Mouse (Mus musculus): Measurements from ENCODE around the gene Kcnv2. TPM values are rescaled to one million over a fixed set of nuclear protein-coding genes. Genes with fewer than 3 reads are reported as not detected.

Kcnv2 gene
- total and polyA plus RNA-seq, 2 experiments from 2014 or later, result 0.04 TPM; not detected in 1

DNA sequence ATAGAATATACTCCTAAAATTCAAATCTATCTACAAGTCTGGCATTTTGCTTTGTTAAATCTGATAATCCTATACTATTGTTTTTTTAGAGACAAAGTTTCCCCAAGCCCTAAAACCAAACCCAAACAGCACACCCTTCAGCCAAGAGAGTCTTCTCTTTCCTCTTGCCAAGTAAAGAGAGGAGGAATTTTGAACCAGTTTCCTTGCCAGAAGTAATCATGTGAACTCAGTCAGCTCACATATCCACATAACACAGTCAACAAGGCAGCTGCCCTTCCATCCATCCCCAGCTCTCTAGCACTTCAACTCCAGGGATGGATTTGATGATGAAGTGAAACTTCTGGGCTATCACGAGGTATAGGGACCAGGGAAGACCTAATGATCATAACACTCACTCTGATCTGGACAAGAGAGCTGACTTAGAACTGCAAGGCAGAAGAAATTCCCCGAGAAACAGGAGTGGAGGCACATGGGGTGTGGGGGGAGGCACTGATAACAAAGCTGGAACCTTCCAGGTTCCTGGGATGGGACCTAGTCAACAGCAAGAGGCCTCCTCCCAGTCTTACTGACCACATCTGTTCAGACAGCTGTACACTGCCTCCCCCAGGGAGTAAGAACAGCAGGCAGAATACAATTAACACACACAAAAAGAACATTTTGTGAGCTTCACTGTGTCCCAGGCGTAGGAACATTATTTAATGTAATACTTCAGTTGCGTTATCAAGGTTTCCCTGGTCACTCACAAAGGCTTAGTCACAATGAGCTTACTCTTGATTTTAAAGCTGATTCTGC, 13.9 kb downstream of the Kcnv2 start:
- H3K9ac ChIP-seq (replicated peaks; ENCODE audit: low read depth, low read length), result no peak overlapping the region
- ATAC-seq (ENCODE audit: insufficient read depth, low read depth) (peak; percentile 68), DNase-seq (ENCODE audit: low spot score) (no peak)
- no peak overlapping the region for H3K4me3 ChIP-seq (ENCODE audit: low read depth, low read length)
- H3K36me3 ChIP-seq (replicated peaks; ENCODE audit: control insufficient read depth, insufficient read depth, low read length), result no peaks in the 10 kb centered on the region
- WGBS, result 72% methylated on average over 4 of the region's 4 CpGs
- no peaks in the 10 kb centered on the region for H3K9me3 ChIP-seq (replicated peaks; ENCODE audit: control insufficient read depth, low read length)
- H3K27ac ChIP-seq (ENCODE audit: low read depth), result no peak overlapping the region
- no peak overlapping the region for H3K4me2 ChIP-seq (ENCODE audit: low read depth, low read length)
- H3K4me1 ChIP-seq (ENCODE audit: control insufficient read depth, insufficient read depth), result peaks cover 4% of the 10 kb centered on the region; the same call in 1 of the 2 replicates
- TF ChIP-seq CTCF (IDR thresholded peaks at IDR 0.05; ENCODE audit: low read depth), result no peak
- no peak for TF ChIP-seq EP300 (IDR thresholded peaks at IDR 0.05; ENCODE audit: low read depth)
- no peaks in the 10 kb centered on the region for H3K27me3 ChIP-seq (ENCODE audit: control insufficient read depth, insufficient read depth, low read length)

DNA sequence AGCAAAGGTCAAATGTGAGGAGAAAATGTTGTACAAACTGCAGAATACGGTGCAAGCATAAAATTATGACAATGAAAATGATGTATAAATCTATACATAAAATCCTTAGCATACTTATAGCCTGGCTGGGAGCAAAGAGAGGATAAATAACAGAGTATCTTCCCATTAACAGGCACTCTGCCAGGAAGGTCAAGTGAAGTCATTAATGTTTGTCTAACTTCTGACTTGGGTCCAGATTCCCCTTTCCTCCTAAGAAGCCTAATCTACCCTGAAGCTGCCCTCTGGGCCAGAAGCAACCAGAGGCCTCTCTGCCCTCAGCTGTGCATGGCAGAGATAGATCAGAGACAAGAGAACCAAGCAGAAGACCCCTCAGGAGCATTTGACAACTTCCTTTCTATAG, 24.1 kb downstream of the Kcnv2 start:
- Histone ChIP-seq H3K27me3 (ENCODE audit: control insufficient read depth, insufficient read depth, low read length) (no peaks in the 10 kb centered on the region), H3K36me3 (replicated peaks; ENCODE audit: control insufficient read depth, insufficient read depth, low read length) (no peaks in the 10 kb centered on the region), H3K27ac (ENCODE audit: low read depth) (no peak overlapping the region), H3K4me2 (ENCODE audit: low read depth, low read length) (no peak overlapping the region), H3K4me1 (ENCODE audit: control insufficient read depth, insufficient read depth) (no peaks in the 10 kb centered on the region), H3K9ac (replicated peaks; ENCODE audit: low read depth, low read length) (no peak overlapping the region), H3K4me3 (ENCODE audit: low read depth, low read length) (no peak overlapping the region), H3K9me3 (replicated peaks; ENCODE audit: control insufficient read depth, low read length) (no peaks in the 10 kb centered on the region)
- ATAC-seq (ENCODE audit: insufficient read depth, low read depth), result no peak
- no peak for TF ChIP-seq CTCF (IDR thresholded peaks at IDR 0.05; ENCODE audit: low read depth)
- TF ChIP-seq EP300 (IDR thresholded peaks at IDR 0.05; ENCODE audit: low read depth), result no peak
- DNase-seq (ENCODE audit: low spot score), result no peak
- WGBS, result 90% methylated on average over 1 of the region's 1 CpGs

DNA sequence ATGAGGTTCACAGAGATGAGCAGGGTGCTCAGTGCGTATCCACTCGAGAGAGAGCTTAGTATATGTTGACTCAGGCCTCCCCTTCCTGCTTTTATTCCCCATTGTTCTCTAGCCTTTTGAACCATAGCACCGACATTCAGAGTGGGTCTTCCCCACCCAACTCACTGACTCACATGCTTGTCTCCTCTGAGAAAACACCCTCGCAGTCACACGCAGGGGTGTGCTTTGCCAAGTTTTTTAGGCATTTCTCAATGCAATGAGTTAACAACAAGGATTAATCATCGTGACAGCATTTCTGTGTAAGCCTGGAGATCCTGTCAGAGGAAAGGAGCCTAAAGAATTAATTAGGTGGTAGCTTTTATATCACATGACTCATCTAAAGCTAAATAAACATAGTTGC, 29.3 kb downstream of the Kcnv2 start:
- TF ChIP-seq CTCF (IDR thresholded peaks at IDR 0.05; ENCODE audit: low read depth), result no peak
- no peak for TF ChIP-seq EP300 (IDR thresholded peaks at IDR 0.05; ENCODE audit: low read depth)
- Histone ChIP-seq H3K27ac (ENCODE audit: low read depth) (no peak overlapping the region), H3K4me2 (ENCODE audit: low read depth, low read length) (no peak overlapping the region), H3K9ac (replicated peaks; ENCODE audit: low read depth, low read length) (no peak overlapping the region), H3K27me3 (ENCODE audit: control insufficient read depth, insufficient read depth, low read length) (no peaks in the 10 kb centered on the region), H3K9me3 (replicated peaks; ENCODE audit: control insufficient read depth, low read length) (no peaks in the 10 kb centered on the region), H3K4me1 (ENCODE audit: control insufficient read depth, insufficient read depth) (no peaks in the 10 kb centered on the region), H3K4me3 (ENCODE audit: low read depth, low read length) (no peak overlapping the region), H3K36me3 (replicated peaks; ENCODE audit: control insufficient read depth, insufficient read depth, low read length) (no peaks in the 10 kb centered on the region)
- DNase-seq (ENCODE audit: low spot score) (no peak), ATAC-seq (ENCODE audit: insufficient read depth, low read depth) (no peak)
- WGBS, result 57% methylated on average over 6 of the region's 6 CpGs

DNA sequence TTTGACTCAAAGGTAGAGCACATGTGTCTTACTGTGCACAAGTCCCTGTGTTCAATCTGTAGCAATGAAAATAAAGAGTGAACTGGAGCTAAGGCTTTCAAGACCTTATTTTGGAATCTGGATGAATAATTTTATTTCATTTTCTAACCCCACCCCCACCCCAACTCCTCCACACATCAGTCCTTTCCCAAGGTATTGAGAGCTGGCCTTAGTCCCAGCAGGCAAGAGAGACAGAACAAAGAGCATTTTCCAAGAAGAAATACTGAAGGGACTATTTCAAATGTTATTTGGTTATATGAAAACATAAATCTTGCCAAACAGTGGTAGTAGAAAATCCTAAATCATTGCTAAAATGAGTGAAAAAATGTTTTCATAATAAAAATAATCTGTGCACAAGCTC, 38.0 kb downstream of the Kcnv2 start:
- no peak overlapping the region for H3K4me2 ChIP-seq (ENCODE audit: low read depth, low read length)
- H3K27ac ChIP-seq (ENCODE audit: low read depth), result no peak overlapping the region
- no peak for ATAC-seq (ENCODE audit: insufficient read depth, low read depth)
- H3K27me3 ChIP-seq (ENCODE audit: control insufficient read depth, insufficient read depth, low read length), result no peaks in the 10 kb centered on the region
- no peaks in the 10 kb centered on the region for H3K36me3 ChIP-seq (replicated peaks; ENCODE audit: control insufficient read depth, insufficient read depth, low read length)
- no peaks in the 10 kb centered on the region for H3K4me1 ChIP-seq (ENCODE audit: control insufficient read depth, insufficient read depth)
- TF ChIP-seq CTCF (IDR thresholded peaks at IDR 0.05; ENCODE audit: low read depth) (no peak), EP300 (IDR thresholded peaks at IDR 0.05; ENCODE audit: low read depth) (no peak)
- H3K4me3 ChIP-seq (ENCODE audit: low read depth, low read length), result no peak overlapping the region
- no peak for DNase-seq (ENCODE audit: low spot score)
- H3K9ac ChIP-seq (replicated peaks; ENCODE audit: low read depth, low read length), result no peak overlapping the region
- H3K9me3 ChIP-seq (replicated peaks; ENCODE audit: control insufficient read depth, low read length), result 0 out of 2 replicates have a peak, but pooled peaks cover 4% of the 10 kb centered on the region

DNA sequence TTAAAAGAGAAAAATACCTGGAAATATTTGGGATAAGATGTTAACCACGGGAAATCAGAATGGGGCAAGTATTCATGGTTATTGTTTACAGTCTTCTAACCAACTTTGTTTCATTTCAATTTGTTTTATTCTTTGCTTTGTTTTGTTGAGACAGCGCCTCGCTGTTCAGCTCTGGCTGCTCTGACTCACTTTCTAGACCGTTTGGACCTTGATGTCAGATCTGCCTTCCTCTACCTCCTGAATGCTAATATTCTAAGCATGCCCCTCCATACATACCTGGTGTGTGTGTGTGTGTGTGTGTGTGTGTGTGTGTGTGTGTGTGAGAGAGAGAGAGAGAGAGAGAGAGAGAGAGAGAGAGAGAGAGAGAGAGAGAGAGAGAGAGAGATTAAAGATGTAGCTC, 41.5 kb downstream of the Kcnv2 start:
- TF ChIP-seq EP300 (IDR thresholded peaks at IDR 0.05; ENCODE audit: low read depth) (no peak), CTCF (IDR thresholded peaks at IDR 0.05; ENCODE audit: low read depth) (no peak)
- no peak for DNase-seq (ENCODE audit: low spot score)
- Histone ChIP-seq H3K27ac (ENCODE audit: low read depth) (no peak overlapping the region), H3K9ac (replicated peaks; ENCODE audit: low read depth, low read length) (no peak overlapping the region), H3K9me3 (replicated peaks; ENCODE audit: control insufficient read depth, low read length) (0 out of 2 replicates have a peak, but pooled peaks cover 4% of the 10 kb centered on the region), H3K4me2 (ENCODE audit: low read depth, low read length) (peak overlapping the region; percentile 55), H3K4me1 (ENCODE audit: control insufficient read depth, insufficient read depth) (no peaks in the 10 kb centered on the region), H3K4me3 (ENCODE audit: low read depth, low read length) (0 out of 2 replicates have a peak overlapping the region, but pooled peaks have one; percentile 31), H3K27me3 (ENCODE audit: control insufficient read depth, insufficient read depth, low read length) (no peaks in the 10 kb centered on the region), H3K36me3 (replicated peaks; ENCODE audit: control insufficient read depth, insufficient read depth, low read length) (no peaks in the 10 kb centered on the region)
- ATAC-seq (ENCODE audit: insufficient read depth, low read depth), result no peak
- 62% methylated on average over 4 of the region's 4 CpGs for WGBS

Measured in heart, postnatal 0 days (tissue).